Mouse (Mus musculus) gastrocnemius, adult 18-20 months (tissue): ENCODE results near the gene Gm11937. TPM values are rescaled to one million over a fixed set of nuclear protein-coding genes. Genes with fewer than 3 reads are reported as not detected.
"Not testable (repeated sequence)": the region's sequence is repeated elsewhere in the genome, so short reads cannot be mapped to it uniquely, and the experiment has no call there.

Experiments
- DNase-seq: peaks from one replicate; pipeline ENCODE4 v3.0.0; 2021; ENCODE audit warnings: low spot score
- long read RNA-seq, 2 experiments: library from polyadenylated mRNA; stranded (forward); transcript quantifications; one replicate each; pipeline ENCODE4 v2.0.0; 2021
- total RNA-seq, 2 experiments: library from RNA; stranded (reverse); gene quantifications; 2 replicates each; pipeline ENCODE4 v1.2.3; 2021

Gm11937 gene
- total RNA-seq: not detected
- long read RNA-seq, experiment 1: 0 reads
- long read RNA-seq, experiment 2: 0 reads

DNA sequence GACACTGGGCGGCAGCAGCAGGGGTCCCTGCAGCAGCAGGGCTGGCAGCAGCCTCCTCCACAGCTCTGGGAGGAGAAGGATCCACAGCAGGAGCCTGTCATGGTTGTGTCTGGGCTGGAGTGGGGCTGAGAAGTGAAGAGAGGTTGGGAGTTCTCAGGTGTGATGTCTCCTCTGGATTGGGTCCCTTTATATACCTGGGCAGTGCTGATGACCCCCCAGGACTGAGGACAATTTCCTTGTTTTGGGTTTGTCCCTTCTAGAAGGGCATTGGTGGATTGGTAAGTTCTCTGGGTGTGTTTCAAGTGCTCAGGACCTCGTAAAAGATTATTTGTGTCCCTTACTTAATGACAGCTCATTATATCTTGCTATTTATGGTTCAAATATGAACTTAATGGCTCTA is at the start of gene Gm11937:
TSS of gene Gm11937 (minus strand) at position 101 of the 400 bp plus-strand sequence.
- not testable (repeated sequence) for DNase-seq

DNA sequence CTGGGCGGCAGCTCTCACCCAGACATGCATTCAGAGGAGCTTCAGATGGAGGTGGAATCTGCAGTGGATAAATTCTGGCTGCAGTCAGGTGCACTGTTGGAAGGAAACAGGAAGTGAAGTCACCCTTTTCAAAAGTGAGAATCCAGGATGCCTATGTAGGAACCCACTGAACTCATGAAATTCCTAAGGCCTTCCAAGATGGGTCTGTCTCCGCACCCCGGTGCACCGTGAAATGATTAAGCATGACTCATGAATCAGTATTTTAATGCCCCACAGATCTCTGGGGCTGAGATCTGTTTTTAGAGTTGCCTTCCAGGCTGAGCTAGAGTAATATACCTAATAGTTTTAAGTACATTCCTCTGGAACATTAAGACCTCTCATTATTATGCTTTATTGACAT is 49.3 kb upstream of the Gm11937 start:
- no peak for DNase-seq

DNA sequence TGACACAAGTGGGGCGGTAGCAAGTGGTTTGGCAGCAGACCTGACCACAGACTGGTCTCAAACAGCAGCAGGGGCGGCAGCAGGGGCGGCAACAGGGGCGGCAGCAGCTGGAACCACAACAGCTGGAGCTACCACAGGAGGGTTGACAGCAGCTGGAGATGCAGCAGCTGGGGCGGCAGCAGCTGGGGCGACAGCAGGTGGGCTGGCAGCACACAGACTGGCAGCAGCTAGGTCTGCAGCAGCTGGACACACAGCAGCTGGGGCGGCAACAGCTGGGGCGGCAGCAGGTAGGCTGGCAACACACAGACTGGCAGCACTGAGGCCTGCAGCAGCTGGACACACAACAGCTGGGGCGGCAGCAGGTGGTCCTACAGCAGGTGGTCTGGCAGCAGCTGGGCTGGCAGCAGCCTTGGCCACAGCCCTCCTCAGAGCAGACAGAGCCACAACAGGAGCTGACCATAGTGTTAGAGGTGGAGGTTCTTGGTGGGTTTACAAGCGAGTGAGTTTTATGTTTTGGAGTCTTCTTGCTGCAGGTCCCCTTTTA is 48.5 kb upstream of the Gm11937 start, which contains the start of gene Gm11563:
TSS of gene Gm11563 (minus strand) at position 494 of the 544 bp plus-strand sequence.
- not testable (repeated sequence) for DNase-seq

DNA sequence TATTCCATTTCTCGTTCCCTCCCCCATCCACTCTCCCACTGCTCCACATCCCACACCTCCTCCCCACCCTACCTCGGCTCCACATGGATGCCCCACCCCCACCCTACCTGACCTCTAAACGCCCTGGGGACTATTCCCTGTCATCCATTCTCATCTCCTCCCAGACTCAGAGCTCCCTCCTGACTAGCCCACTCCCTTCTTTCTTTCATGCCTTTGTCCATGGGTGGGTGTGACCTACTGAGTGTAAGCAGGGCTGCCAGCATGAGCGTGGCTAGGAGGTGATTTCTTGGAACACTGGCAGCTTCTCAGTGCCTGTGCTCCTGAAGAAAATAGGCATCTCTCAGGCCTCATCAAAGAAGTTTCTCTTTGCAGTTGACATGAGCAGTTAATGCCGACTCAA is 47.1 kb upstream of the Gm11937 start:
- DNase-seq: no peak

DNA sequence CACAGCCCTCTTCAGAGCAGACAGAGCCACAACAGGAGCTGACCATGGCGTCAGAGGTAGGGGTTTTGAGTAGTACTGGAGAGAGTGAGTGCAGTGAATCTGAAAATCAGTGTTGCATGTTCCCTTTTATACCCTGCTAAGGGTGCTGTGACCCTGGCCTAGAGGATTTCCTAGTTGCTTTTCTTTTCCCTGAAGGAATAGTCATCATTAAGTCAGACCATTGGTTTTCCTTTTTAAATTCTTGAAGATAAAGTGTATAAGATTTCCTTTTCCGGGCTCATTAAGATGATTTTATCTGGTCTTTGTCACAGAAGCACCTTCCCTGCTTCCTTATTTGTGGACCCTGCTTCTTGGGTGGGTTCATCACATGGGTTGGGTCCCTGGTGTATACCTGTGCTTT is 40.1 kb upstream of the Gm11937 start, which contains the start of gene Gm11555:
TSS of gene Gm11555 (minus strand) at position 101 of the 400 bp plus-strand sequence.
- no peak for DNase-seq

DNA sequence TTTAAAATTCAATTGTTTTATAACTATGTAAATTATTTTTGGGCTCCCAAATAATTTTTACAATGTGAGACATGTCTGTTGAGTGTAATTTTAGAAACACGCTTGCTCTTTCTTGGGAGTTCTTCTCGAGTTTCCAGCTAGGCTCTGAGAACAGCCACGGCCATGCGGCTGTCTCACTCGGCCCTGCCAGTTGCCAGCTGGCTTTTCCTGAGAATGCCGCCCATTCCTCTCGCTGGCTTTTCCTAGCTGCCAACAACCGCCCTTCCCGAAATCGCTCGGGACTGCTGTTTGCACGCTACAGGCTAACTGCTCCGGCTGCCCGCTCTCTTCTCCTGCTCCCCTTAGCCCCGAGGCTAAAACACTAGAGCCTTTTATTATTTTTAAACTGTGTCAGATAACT is 36.5 kb upstream of the Gm11937 start:
- no peak for DNase-seq

DNA sequence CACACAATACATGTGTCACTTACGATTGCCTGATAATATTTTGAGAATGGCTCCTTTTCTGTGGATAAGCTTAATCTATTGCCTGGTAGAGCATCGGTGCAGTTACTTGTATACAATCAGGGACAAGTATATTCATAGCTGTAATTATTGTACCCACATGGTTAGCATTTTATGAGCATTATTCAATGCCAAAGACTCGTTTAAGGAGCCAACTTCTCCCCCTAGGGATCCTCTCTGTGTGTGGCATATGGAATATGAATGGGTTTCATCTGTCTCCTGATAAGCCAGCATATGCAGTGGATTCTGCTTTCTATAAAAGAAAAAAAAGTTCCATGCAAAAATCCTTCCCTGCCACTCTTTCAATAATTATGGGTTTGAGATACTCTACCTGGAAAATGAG is 34.4 kb upstream of the Gm11937 start:
- no peak for DNase-seq

DNA sequence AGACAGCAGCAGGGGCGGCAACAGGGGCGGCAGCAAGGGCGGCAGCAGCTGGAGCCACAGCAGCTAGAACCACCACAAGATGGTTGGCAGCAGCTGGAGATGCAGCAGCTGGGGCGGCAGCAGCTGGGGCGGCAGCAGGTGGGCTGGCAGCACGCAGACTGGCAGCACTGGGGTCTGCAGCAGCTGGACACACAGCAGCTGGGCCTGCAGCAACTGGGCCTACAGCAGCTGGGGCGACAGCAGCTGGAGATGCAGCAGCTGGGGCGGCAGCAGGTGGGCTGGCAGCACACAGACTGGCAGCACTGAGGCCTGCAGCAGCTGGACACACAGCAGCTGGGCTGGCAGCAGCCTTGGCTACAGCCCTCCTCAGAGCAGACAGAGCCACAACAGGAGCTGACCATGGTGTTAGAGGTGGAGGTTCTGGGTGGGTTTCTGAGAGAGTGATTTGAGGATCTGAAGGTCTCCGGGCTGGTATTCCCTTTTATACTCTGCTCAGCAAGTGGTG is 33.7 kb upstream of the Gm11937 start, which contains the start of gene Krtap4-7:
TSS of gene Krtap4-7 (minus strand) at position 455 of the 505 bp plus-strand sequence.
- not testable (repeated sequence) for DNase-seq

DNA sequence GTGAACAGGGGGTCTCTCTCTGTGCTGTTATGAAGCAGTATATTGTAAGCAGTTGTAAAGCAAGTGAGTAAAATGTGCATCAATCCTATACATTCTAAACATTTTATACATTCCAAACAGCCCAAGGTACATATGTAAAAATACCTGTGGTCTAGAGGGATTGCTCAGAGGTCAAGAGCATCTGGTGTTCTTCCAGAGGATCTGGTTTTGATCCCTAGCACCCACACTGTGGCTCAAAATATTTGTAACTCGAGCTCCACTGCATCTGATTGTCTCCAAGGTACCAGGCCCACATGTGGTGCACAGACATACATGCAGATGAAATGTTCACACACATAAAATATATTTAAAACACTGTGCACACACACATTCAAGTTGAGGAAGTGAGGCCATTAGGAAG is 30.9 kb upstream of the Gm11937 start:
- DNase-seq: no peak

DNA sequence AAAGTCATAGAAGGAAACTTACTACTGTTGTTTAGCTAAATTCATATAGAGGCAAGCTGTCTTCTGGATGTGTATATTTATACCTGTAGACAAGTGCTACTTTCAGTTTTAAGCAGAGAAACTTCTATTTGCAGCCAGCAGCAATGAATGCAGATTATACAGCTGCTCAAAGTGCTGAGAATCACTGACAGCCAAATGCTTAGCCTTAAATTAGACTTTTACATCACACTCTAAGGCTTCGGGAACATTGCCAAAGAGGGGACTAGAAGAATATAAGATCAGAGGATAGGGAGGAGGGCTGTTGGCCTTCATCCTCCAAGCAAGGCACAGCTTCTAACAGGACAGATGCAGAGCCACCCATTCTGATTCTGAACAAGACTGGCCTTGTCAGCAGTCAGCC is 27.1 kb upstream of the Gm11937 start:
- DNase-seq: no peak

DNA sequence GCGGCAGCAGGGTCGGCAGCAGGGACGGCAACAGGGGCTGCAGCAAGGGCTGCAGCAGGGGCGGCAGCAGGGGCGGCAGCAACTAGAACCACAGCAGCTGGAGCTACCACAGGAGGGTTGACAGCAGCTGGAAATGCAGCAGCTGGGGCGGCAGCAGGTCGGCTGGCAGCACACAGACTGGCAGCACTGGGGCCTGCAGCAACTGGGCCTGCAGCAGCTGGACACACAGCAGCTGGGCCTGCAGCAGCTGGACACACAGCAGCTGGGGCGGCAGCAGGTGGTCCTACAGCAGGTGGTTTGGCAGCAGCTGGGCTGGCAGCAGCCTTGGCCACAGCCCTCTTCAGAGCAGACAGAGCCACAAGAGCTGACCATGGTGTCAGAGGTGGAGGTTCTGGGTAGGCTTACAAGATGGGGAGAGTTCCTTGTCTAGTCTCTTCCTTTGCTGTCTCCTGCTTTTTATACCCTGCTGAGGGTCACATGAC is 24.7 kb upstream of the Gm11937 start, which contains the start of gene Krtap4-2:
TSS of gene Krtap4-2 (minus strand) at position 432 of the 482 bp plus-strand sequence.
- no peak for DNase-seq

DNA sequence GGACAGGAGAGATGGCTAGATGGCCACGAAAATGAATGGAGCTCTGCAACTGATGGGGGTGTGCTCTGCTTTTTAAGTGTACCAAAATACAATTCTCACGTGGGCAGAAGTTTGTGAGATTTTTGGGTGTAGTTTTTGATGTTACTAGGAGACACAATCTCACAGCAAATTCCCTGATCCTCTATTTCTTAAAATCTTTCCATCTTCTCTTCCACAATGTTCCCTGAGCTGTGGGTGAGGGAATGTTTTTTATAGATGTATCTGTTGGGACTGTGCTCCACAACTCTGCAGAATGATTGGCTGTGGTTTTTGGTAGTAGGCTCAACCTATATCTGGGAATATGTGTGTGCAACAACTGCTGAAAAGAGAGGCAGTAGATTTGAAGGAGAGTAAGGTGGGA is 23.3 kb upstream of the Gm11937 start:
- DNase-seq: no peak

DNA sequence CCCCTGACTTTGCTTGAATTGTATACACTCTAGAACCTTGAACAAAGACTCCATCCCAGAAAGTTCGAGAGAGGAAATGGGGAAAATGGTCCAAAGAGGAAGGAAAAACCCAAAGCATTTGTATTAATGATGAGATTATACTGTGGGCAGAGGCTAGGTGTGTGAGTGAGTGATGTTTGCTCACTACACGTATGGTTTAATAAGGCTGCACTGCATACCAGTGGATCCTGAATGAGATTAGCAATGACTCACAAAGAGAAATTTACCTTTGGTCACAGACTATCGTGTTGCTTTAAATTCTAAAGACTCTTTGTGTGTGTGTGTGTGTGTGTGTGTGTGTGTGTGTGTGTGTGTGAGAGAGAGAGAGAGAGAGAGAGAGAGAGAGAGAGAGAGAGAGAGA is 20.9 kb upstream of the Gm11937 start:
- DNase-seq: no peak

DNA sequence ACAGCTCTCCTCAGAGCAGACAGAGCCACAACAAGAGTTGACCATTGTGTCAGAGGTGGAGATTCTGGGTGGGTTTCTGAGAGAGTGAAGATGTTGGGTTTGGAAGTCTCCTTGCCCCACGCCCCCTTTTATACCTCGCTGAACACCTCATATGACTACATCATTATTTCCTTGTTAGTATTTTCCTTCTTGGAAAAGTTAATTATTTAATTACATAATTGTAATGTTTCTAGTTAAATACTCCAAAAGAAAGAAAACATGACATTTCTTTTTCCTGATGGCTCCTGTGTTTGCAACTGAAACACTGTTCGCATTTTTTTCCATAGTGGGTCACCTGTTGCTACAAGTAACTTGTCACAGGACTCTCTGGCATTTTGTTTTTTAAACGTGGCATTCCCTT is 18.1 kb upstream of the Gm11937 start, which contains the start of gene Krtap4-1:
TSS of gene Krtap4-1 (minus strand) at position 101 of the 400 bp plus-strand sequence.
- no peak for DNase-seq

DNA sequence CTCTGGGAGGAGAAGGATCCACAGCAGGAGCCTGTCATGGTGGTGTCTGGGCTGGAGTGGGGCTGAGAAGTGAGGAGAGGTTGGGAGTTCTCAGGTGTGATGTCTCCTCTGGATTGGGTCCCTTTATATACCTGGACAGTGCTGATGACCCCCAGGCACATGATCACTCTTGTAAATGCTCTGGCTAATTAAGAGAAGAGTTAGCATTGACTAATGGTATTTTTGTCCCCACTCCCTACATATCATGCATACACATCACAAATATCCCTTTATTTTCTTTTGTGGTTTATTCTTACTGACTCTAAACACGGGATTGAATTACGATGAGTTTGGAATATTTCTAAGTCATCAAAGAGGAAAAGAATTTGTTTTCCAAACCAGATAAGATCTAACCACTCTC is 10.3 kb upstream of the Gm11937 start, which contains the start of gene Gm11562:
TSS of gene Gm11562 (minus strand) at position 101 of the 400 bp plus-strand sequence.
- no peak for DNase-seq

DNA sequence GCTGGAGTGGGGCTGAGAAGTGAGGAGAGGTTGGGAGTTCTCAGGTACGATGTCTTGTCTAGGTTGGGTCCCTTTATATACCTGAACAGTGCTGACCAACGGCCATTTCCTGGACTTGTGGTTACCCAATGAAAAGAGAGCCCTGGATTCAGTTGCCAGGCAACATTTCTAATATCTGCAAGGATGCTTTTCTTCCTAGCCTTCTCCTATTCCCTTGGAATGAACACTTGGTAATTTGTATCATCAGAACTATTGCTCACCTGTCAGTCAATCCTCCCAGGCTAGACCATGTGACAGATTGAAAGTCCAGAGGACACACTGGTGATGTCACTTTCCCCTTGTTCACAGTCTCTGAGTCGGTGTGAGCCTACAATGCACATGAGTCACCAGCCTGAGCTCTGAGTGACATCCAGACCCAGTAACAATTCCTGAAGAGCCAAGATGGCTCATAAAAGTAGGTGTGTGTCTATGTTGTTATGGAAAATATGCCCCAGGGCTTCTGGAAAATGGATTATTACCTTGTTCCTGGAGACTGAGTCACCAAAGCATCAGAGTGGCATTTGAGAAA is 4.9 kb upstream of the Gm11937 start, which contains the start of gene Krtap2-4:
TSS of gene Krtap2-4 (minus strand) at position 51 of the 568 bp plus-strand sequence.
- no peak for DNase-seq

DNA sequence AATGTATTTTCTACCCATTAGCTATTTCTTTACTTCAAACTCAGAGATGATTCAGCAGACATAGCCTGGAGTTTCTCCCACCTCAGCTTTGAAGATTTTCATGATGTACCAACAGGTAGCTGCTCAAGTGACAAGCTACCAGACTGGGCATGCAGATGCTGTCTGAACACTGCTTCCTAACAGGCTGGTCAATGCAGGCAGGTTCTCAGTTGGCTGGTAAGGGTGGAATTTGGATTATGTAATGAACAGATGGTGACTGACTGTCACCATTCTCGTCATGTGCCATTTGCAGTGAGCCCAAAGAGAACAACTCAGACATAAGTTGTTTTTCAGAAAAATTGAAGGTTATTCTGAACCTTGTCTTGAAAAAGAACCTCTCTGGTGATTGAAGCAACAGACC is 863 bp downstream of the Gm11937 start:
- no peak for DNase-seq

DNA sequence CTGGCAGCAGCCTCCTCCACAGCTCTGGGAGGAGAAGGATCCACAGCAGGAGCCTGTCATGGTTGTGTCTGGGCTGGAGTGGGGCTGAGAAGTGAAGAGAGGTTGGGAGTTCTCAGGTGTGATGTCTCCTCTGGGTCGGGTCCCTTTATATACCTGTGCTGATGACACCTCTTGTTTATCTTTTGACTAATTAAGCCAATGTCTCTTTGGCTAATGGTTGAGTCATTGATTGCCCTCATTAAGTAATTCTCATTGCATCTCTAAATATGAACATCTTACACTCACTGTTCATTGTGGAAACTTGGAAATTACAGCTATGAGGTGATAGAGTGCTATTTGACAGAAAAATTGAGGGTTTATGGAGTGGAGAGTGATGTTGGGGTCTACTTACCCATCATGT is 6.8 kb downstream of the Gm11937 start, which contains the start of gene Gm11938:
TSS of gene Gm11938 (minus strand) at position 101 of the 400 bp plus-strand sequence.
- DNase-seq: not testable (repeated sequence)

DNA sequence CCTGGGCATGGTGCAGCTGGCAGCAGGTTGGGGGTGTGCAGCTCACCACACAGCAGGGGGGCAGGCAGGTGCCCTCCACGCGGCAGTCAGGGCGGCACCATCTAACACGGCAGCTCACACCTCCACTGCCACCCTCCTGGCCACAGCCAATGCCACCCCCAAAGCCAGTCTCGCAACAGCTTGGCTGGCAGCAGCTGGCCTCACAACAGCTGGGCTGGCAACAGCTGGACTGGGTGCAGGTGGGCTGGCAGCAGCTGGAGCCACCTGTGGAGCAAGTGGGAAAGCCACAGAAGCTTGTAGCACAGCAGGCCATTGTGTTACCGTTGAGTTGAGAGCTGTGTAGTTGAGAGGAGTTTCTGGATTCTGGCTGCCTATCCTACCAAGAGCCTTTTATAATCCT is 12.2 kb downstream of the Gm11937 start, which contains the start of gene Krtap9-3:
TSS of gene Krtap9-3 (minus strand) at position 364 of the 400 bp plus-strand sequence.
- not testable (repeated sequence) for DNase-seq

DNA sequence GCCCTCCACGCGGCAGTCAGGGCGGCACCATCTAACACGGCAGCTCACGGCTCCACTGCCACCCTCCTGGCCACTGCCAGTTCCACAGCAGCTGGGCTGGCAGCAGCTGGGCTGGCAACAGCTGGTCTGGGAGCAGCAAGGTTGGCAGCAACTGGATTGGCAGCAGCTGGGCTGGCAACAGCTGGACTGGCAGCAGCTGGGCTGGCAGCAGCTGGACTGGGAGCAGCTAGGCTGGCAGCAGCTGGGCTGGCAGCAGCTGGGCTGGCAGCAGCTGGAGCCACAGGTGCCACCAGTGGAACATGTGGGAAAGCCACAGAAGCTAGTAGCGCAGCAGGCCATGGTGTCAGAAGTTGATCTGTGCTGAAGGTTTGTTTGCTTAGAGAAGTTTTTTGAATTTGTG is 19.0 kb downstream of the Gm11937 start, which contains the start of gene Krtap1-3:
TSS of gene Krtap1-3 (minus strand) at position 359 of the 400 bp plus-strand sequence.
- no peak for DNase-seq

DNA sequence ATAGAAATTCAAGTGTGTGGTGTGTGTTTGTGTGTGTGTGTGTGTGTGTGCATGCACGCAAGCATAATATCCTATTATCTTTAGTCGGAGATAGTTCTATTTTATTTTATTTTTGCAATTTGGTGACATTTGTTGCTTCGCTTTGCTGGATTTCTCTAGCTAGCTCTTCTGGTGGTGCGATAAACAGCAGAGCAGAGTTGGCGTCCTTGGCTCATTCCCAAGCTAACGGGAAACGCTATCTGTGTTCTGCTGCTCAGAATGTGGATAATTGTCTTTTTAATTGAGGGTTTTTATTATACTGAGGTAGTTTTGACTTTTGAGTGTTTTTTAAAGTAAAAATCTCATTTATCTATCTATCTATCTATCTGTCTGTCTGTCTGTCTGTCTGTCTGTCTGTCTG is 24.9 kb downstream of the Gm11937 start:
- DNase-seq: no peak

DNA sequence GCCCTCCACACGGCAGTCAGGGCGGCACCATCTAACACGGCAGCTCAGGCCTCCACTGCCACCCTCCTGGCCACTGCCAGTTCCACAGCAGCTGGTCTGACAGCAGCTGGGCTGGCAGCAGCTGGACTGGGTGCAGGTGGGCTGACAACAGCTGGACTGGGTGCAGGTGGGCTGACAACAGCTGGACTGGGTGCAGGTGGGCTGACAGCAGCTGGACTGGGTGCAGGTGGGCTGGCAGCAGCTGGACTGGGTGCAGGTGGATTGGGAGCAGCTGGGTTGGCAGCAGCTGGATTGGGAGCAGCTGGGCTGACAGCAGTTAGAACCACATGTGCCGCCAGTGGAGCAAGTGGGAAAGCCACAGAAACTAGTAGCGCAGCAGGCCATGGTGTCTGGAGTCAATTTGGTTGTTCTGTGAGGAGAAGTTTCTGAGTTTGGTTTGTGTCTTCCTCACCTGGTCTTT is 26.7 kb downstream of the Gm11937 start, which contains the start of gene Krtap1-4:
TSS of gene Krtap1-4 (minus strand) at position 410 of the 460 bp plus-strand sequence.
- DNase-seq: no peak
